Mouse (Mus musculus): ENCODE measurements around the gene Nlrp6. TPM values are rescaled to one million over a fixed set of nuclear protein-coding genes. Genes with fewer than 3 reads are reported as not detected.
"Not testable (repeated sequence)": the region's sequence is repeated elsewhere in the genome, so short reads cannot be mapped to it uniquely, and the experiment has no call there.

Gene Nlrp6
- polyA plus RNA-seq, 1 experiment from 2014 or later = 0.64 TPM

DNA sequence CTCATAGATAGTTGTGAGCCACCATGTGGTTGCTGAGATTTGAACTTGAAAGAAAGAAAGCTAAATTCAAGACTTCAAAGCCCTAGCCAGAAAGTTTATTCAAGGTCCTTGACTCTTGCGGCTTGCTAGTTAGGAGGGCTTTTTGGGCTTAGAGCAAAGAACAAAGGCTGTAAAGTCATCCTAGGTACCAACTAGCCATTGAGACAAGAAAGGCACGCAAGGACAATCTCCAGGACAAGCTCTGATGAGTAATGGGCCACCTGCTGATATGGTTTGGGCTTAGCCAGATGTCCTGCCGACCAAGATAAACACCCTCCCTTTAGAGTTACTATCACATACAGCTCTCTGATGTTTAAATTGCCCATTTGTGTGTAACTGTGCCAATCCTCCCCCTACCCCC, 48.0 kb downstream of the Nlrp6 start:
- not testable (repeated sequence) for H3K9ac ChIP-seq (replicated peaks; ENCODE audit: low read depth, low read length); ATAC-seq (ENCODE audit: low read depth); H3K36me3 ChIP-seq (ENCODE audit: control insufficient read depth, insufficient read depth, low read length); H3K9me3 ChIP-seq (ENCODE audit: control insufficient read depth, low read length); H3K27me3 ChIP-seq (ENCODE audit: control insufficient read depth, insufficient read depth, low read length); H3K4me3 ChIP-seq (ENCODE audit: low read depth, low read length); H3K4me1 ChIP-seq (ENCODE audit: control insufficient read depth, insufficient read depth, low read length); H3K4me2 ChIP-seq (ENCODE audit: low read depth, low read length); H3K27ac ChIP-seq (ENCODE audit: low read depth, low read length)
- WGBS = 12% methylated on average over 3 of the region's 3 CpGs

DNA sequence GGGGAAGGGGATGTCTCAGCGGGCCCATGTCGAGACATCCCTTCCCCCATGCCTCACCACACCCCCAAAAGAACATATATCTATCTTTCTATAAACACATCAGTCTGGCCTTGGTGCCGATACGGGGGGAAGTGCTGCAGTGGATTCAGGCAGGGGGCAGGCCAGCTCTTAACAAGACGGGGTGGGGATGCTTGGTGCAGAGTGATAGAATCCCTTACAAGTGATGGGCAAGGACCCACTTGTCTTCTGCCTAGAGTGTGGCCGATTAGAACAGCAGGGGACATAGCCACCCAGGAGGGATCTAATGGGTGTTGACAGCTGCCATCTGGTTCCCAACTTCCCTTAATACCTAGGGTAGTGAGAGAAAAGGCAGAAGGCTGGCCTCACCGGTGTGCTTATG, 50.2 kb downstream of the Nlrp6 start:
- Histone ChIP-seq H3K27ac (ENCODE audit: low read depth, low read length) (no peak overlapping the region), H3K27me3 (ENCODE audit: control insufficient read depth, insufficient read depth, low read length) (no peaks in the 10 kb centered on the region), H3K4me2 (ENCODE audit: low read depth, low read length) (no peak overlapping the region), H3K9ac (replicated peaks; ENCODE audit: low read depth, low read length) (no peak overlapping the region), H3K4me1 (ENCODE audit: control insufficient read depth, insufficient read depth, low read length) (no peaks in the 10 kb centered on the region), H3K36me3 (ENCODE audit: control insufficient read depth, insufficient read depth, low read length) (no peaks in the 10 kb centered on the region), H3K4me3 (ENCODE audit: low read depth, low read length) (no peak overlapping the region), H3K9me3 (ENCODE audit: control insufficient read depth, low read length) (no peaks in the 10 kb centered on the region)
- WGBS = 46% methylated on average over 7 of the region's 7 CpGs
- no peak for ATAC-seq (ENCODE audit: low read depth)

DNA sequence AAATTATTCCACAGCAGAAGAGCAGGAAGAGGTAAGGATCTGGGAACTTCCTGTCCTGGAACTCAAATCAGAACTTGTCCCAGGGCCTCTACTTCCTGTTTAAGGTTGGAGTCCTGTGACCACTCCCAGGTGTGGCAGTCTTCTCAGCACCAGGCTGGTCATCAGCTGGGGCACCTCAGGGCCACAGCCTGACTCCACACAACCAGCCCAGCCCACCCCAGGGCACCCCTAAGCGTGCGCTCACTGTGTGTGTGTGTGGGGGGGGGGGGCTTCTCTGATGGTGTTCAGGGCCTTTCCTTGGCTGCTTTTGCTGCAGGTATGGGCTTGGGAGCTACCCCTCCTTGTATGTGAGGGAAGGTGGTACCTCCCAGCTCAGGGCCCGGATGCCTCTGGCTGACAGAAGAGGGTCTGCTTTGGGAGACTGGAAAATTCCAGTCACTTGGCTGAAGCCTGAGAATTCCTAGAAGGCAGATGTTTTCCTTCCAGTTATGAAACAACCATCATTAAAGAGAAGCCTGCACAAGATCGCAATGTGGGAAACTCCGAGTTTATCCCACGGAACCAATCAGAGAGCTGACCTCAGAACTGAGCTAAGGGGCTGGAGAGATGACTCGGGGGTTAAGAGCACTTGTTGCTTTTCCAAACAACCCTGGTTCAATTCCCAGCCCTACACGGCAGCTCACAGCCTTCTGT, 50.9 kb downstream of the Nlrp6 start:
- WGBS = 83% methylated on average over 8 of the region's 8 CpGs
- H3K4me2 ChIP-seq (ENCODE audit: low read depth, low read length) = no peak overlapping the region
- no peaks in the 10 kb centered on the region for H3K27me3 ChIP-seq (ENCODE audit: control insufficient read depth, insufficient read depth, low read length)
- no peaks in the 10 kb centered on the region for H3K36me3 ChIP-seq (ENCODE audit: control insufficient read depth, insufficient read depth, low read length)
- no peak for ATAC-seq (ENCODE audit: low read depth)
- no peak overlapping the region for H3K9ac ChIP-seq (replicated peaks; ENCODE audit: low read depth, low read length)
- H3K27ac ChIP-seq (ENCODE audit: low read depth, low read length) = no peak overlapping the region
- no peaks in the 10 kb centered on the region for H3K4me1 ChIP-seq (ENCODE audit: control insufficient read depth, insufficient read depth, low read length)
- H3K9me3 ChIP-seq (ENCODE audit: control insufficient read depth, low read length) = no peaks in the 10 kb centered on the region
- no peak overlapping the region for H3K4me3 ChIP-seq (ENCODE audit: low read depth, low read length)

DNA sequence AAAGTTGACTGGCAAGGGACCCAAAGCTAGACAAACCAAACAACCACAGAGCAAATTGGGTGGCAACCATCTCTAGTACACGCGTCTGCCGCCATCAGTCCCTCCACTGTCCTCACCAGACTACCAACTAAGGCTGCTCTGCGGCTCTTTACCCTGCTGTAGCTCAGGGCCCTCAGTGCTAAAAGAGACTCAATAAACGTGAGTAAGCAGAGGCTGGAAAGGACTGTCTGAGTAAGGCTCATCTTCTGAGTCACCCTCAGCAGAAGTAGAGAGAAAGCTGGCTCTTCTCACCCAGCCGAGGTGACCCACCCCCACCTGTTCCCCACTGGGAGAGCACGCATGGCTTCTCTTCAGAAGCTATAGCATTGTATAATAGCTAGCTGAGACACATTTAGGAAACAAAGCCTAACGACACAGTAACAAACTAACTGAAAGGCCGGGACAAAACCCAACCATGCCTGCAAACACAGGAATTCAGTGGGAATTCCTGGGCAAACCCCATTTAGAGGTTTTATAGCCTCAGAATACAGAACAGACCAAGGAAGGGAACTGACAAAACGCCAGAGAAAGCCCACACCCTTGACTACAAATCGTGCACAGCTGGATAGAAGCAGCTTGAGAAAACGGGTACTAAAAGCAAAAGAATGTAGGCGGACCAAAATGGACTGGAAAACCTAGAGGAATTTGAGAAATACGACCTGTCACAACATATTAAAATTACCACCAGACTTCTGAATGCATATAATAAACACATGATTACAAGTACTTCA, 52.9 kb downstream of the Nlrp6 start:
- Histone ChIP-seq H3K9me3 (ENCODE audit: control insufficient read depth, low read length) (no peaks in the 10 kb centered on the region), H3K27me3 (ENCODE audit: control insufficient read depth, insufficient read depth, low read length) (no peaks in the 10 kb centered on the region), H3K9ac (replicated peaks; ENCODE audit: low read depth, low read length) (no peak overlapping the region), H3K27ac (ENCODE audit: low read depth, low read length) (no peak overlapping the region), H3K4me2 (ENCODE audit: low read depth, low read length) (no peak overlapping the region), H3K4me1 (ENCODE audit: control insufficient read depth, insufficient read depth, low read length) (no peaks in the 10 kb centered on the region), H3K36me3 (ENCODE audit: control insufficient read depth, insufficient read depth, low read length) (no peaks in the 10 kb centered on the region), H3K4me3 (ENCODE audit: low read depth, low read length) (no peak overlapping the region)
- 9% methylated on average over 14 of the region's 14 CpGs for WGBS
- ATAC-seq (ENCODE audit: low read depth) = no peak

DNA sequence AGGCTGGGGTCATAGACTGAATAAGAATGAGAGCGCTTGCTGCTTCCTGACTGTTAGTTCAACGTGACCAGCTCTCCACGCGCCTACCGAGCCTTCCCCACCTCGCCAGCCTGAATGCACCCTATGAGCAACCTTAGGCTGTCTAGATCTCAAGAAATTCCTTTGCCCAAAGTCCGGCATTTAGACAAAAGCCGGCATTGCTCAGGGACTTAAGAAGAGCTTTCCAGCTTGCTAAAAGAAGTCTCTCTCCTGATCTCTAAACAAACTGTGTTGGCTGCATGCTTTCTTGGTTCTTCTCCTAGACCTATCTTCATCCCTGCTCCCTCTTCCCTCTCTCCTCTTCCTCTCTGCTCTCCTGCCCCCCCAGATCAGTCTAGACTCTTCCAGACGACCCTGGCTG, 54.2 kb downstream of the Nlrp6 start:
- H3K9ac ChIP-seq (replicated peaks; ENCODE audit: low read depth, low read length) = no peak overlapping the region
- H3K4me2 ChIP-seq (ENCODE audit: low read depth, low read length) = no peak overlapping the region
- no peak overlapping the region for H3K27ac ChIP-seq (ENCODE audit: low read depth, low read length)
- ATAC-seq (ENCODE audit: low read depth) = no peak
- H3K36me3 ChIP-seq (ENCODE audit: control insufficient read depth, insufficient read depth, low read length) = no peaks in the 10 kb centered on the region
- no peaks in the 10 kb centered on the region for H3K9me3 ChIP-seq (ENCODE audit: control insufficient read depth, low read length)
- H3K27me3 ChIP-seq (ENCODE audit: control insufficient read depth, insufficient read depth, low read length) = no peaks in the 10 kb centered on the region
- no peaks in the 10 kb centered on the region for H3K4me1 ChIP-seq (ENCODE audit: control insufficient read depth, insufficient read depth, low read length)
- 21% methylated on average over 9 of the region's 9 CpGs for WGBS
- H3K4me3 ChIP-seq (ENCODE audit: low read depth, low read length) = no peak overlapping the region

DNA sequence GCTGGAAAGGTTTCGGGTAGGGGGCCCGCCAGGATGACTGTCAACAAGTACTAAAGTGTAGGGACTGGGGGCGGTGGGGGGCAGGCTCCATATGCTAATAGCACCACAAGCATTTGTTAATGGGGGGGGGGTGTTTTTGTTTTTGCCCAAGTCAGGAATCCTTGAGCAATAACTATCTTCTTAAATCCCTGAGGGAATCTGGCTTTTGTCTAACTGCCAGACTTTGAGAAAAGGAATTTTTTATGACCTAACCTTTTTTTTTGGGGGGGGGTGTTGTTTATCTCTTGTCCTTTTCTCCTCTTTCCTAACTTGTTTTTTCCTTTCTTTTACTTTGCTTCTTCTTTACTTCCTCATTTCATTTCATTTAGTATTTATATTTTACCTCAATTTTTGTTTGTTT, 54.8 kb downstream of the Nlrp6 start:
- Histone ChIP-seq H3K4me1 (ENCODE audit: control insufficient read depth, insufficient read depth, low read length) (no peaks in the 10 kb centered on the region), H3K4me3 (ENCODE audit: low read depth, low read length) (no peak overlapping the region), H3K27me3 (ENCODE audit: control insufficient read depth, insufficient read depth, low read length) (no peaks in the 10 kb centered on the region), H3K27ac (ENCODE audit: low read depth, low read length) (no peak overlapping the region), H3K9me3 (ENCODE audit: control insufficient read depth, low read length) (no peaks in the 10 kb centered on the region), H3K4me2 (ENCODE audit: low read depth, low read length) (no peak overlapping the region), H3K36me3 (ENCODE audit: control insufficient read depth, insufficient read depth, low read length) (no peaks in the 10 kb centered on the region), H3K9ac (replicated peaks; ENCODE audit: low read depth, low read length) (no peak overlapping the region)
- no peak for ATAC-seq (ENCODE audit: low read depth)
- WGBS = 24% methylated on average over 3 of the region's 3 CpGs

DNA sequence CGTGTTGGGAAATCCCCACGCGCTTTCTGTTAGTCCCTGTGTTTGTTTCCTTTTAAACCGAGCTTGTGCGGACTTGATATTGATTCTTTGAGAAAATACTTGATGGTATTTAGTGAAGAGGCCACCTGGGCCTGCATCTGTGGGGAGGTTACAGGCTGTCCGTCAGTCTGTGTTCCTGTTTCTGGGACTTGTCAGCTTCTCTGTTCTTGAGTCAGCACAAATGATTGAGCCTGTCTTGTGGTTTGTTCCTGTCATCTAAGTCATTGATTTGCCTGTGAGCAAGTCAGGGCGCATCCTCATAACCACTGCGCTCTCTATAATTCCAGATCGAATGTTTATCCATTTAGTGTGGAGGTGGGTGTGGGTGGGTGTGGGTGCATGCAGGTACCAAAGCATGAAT, 56.0 kb downstream of the Nlrp6 start:
- H3K27me3 ChIP-seq (ENCODE audit: control insufficient read depth, insufficient read depth, low read length); H3K36me3 ChIP-seq (ENCODE audit: control insufficient read depth, insufficient read depth, low read length); H3K4me1 ChIP-seq (ENCODE audit: control insufficient read depth, insufficient read depth, low read length); H3K9ac ChIP-seq (replicated peaks; ENCODE audit: low read depth, low read length); ATAC-seq (ENCODE audit: low read depth); H3K27ac ChIP-seq (ENCODE audit: low read depth, low read length); H3K9me3 ChIP-seq (ENCODE audit: control insufficient read depth, low read length); H3K4me3 ChIP-seq (ENCODE audit: low read depth, low read length); H3K4me2 ChIP-seq (ENCODE audit: low read depth, low read length): not testable (repeated sequence)
- 90% methylated on average over 9 of the region's 9 CpGs for WGBS

Other genes starting within 250 kb of the Nlrp6 start
- gene Olfr45, start 239.0 kb upstream of the Nlrp6 start, polyA plus RNA-seq (2014; fragmentation: Nextera tagmentation; extraction: Ambion mirVana) = not detected in 2 replicates
- not detected in 2 replicates for gene Olfr541, start 223.6 kb upstream of the Nlrp6 start, polyA plus RNA-seq (2014; fragmentation: Nextera tagmentation; extraction: Ambion mirVana)
- not detected in 2 replicates for gene Cyp2e1, start 157.2 kb upstream of the Nlrp6 start, polyA plus RNA-seq (2014; fragmentation: Nextera tagmentation; extraction: Ambion mirVana)
- 0.97 TPM in 1 of 2 replicates, not detected in the other for gene Syce1, start 133.1 kb upstream of the Nlrp6 start, polyA plus RNA-seq (2014; fragmentation: Nextera tagmentation; extraction: Ambion mirVana)
- 36.7 and 37.5 TPM in 2 replicates for gene Zfp941, start 98.7 kb upstream of the Nlrp6 start, polyA plus RNA-seq (2014; fragmentation: Nextera tagmentation; extraction: Ambion mirVana)
- 0.31 TPM in 1 of 2 replicates, not detected in the other for gene Urah, start 85.9 kb upstream of the Nlrp6 start, polyA plus RNA-seq (2014; fragmentation: Nextera tagmentation; extraction: Ambion mirVana)
- gene Scgb1c1, start 75.4 kb upstream of the Nlrp6 start, polyA plus RNA-seq (2014; fragmentation: Nextera tagmentation; extraction: Ambion mirVana) = not detected in 2 replicates
- 0.22 and 0.37 TPM in 2 replicates for gene Odf3, start 73.1 kb upstream of the Nlrp6 start, polyA plus RNA-seq (2014; fragmentation: Nextera tagmentation; extraction: Ambion mirVana)
- 0.56 TPM in 1 of 2 replicates, not detected in the other for gene Gm45785, start 64.6 kb upstream of the Nlrp6 start, polyA plus RNA-seq (2014; fragmentation: Nextera tagmentation; extraction: Ambion mirVana)
- 89.4 and 101 TPM in 2 replicates for gene Ric8a, start 63.9 kb upstream of the Nlrp6 start, polyA plus RNA-seq (2014; fragmentation: Nextera tagmentation; extraction: Ambion mirVana)
- 55.8 and 60.1 TPM in 2 replicates for gene Bet1l, start 63.3 kb upstream of the Nlrp6 start, polyA plus RNA-seq (2014; fragmentation: Nextera tagmentation; extraction: Ambion mirVana)
- gene Psmd13, start 38.9 kb upstream of the Nlrp6 start, polyA plus RNA-seq (2014; fragmentation: Nextera tagmentation; extraction: Ambion mirVana) = 144 and 155 TPM in 2 replicates
- gene Sirt3, start 38.6 kb upstream of the Nlrp6 start, polyA plus RNA-seq (2014; fragmentation: Nextera tagmentation; extraction: Ambion mirVana) = 46.8 and 61.6 TPM in 2 replicates
- gene Cox8b, start 20.5 kb upstream of the Nlrp6 start, polyA plus RNA-seq (2014; fragmentation: Nextera tagmentation; extraction: Ambion mirVana) = not detected in 2 replicates
- gene Pgghg, start 20.5 kb downstream of the Nlrp6 start, polyA plus RNA-seq (2014; fragmentation: Nextera tagmentation; extraction: Ambion mirVana) = 4.6 and 8.7 TPM in 2 replicates
- 0.28 and 0.62 TPM in 2 replicates for gene Ifitm5, start 29.4 kb downstream of the Nlrp6 start, polyA plus RNA-seq (2014; fragmentation: Nextera tagmentation; extraction: Ambion mirVana)
- not detected in 2 replicates for gene Gm45717, start 35.0 kb downstream of the Nlrp6 start, polyA plus RNA-seq (2014; fragmentation: Nextera tagmentation; extraction: Ambion mirVana)
- gene Ifitm2, start 35.1 kb downstream of the Nlrp6 start, polyA plus RNA-seq (2014; fragmentation: Nextera tagmentation; extraction: Ambion mirVana) = 103 and 195 TPM in 2 replicates
- gene Ifitm1, start 46.3 kb downstream of the Nlrp6 start, polyA plus RNA-seq (2014; fragmentation: Nextera tagmentation; extraction: Ambion mirVana) = 3.5 and 23.6 TPM in 2 replicates
- 19.3 and 34.1 TPM in 2 replicates for gene Ifitm3, start 89.9 kb downstream of the Nlrp6 start, polyA plus RNA-seq (2014; fragmentation: Nextera tagmentation; extraction: Ambion mirVana)
- 0.58 and 0.88 TPM in 2 replicates for gene Ifitm6, start 97.0 kb downstream of the Nlrp6 start, polyA plus RNA-seq (2014; fragmentation: Nextera tagmentation; extraction: Ambion mirVana)
- gene Gm17387, start 108.2 kb downstream of the Nlrp6 start, polyA plus RNA-seq (2014; fragmentation: Nextera tagmentation; extraction: Ambion mirVana) = not detected in 2 replicates
- gene B4galnt4, start 140.2 kb downstream of the Nlrp6 start, polyA plus RNA-seq (2014; fragmentation: Nextera tagmentation; extraction: Ambion mirVana) = 34.8 and 36.6 TPM in 2 replicates
- not detected in 2 replicates for gene Pkp3, start 157.3 kb downstream of the Nlrp6 start, polyA plus RNA-seq (2014; fragmentation: Nextera tagmentation; extraction: Ambion mirVana)
- gene Sigirr, start 179.7 kb downstream of the Nlrp6 start, polyA plus RNA-seq (2014; fragmentation: Nextera tagmentation; extraction: Ambion mirVana) = 1.2 and 2.2 TPM in 2 replicates
- gene Ano9, start 196.9 kb downstream of the Nlrp6 start, polyA plus RNA-seq (2014; fragmentation: Nextera tagmentation; extraction: Ambion mirVana) = 0.14 and 0.63 TPM in 2 replicates
- 71.7 and 80.8 TPM in 2 replicates for gene Ptdss2, start 201.5 kb downstream of the Nlrp6 start, polyA plus RNA-seq (2014; fragmentation: Nextera tagmentation; extraction: Ambion mirVana)

Measured in neural tube, embryonic 14.5 days (tissue).